Mouse (Mus musculus) natural killer cell, adult 2 months (primary cell): ENCODE data around the gene Hand2.

Experiments
- DNase-seq, 2 experiments: peaks; one replicate each; pipeline ENCODE4 v3.0.0; 2022; ENCODE audit warnings: low spot score in 2 of 2

The Hand2 gene

GRCm38 (mm10) chr8:57342386-57343090 is 21.8 kb downstream of the Hand2 start:
- DNase-seq, result no peak

GRCm38 (mm10) chr8:57343731-57344315 is 23.0 kb downstream of the Hand2 start:
- no peak for DNase-seq

DNA sequence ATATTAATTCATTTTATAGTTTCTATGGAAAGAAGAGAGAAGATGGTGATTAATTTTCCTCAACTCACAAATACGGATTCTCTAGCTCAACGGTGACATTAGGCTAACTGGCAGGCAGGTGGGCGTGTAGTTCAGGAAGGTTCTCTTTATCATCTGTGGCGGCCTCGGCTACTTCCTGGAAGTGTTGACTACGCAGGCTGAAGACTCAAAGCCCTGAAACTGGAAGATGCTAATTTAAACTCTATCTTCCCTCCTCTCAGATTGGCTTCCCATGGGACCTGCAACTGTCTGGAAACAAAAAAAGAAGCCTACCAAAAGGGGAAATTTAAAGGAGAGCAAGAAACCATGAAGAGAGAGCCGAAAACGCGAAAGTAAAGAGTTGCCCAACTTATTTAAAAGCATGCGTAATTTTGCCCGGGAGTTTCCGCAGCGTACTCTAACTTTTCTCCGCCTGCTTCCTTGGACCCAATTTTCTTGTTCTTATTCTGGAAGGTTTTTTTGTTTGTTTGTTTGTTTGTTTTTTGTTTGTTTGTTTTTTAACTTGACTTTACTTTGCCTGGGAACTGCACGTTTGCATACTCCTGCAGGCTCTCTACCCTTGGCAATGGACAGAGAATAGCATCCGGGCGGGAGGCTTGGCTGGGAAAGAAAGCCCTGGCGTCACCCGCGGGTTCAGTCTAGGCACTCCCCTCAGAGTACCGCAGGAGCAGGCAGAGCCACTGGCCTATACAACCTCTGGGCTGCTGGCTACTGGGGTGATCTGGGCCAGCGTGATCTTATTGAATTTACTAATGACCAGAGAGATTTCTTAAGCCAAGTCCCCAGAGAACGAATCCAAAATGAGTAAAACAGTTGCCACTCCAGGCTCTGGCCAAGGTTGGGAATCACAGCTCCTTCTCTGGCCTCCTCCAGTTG is 24.4 kb downstream of the Hand2 start:
- DNase-seq, result no peak

GRCm38 (mm10) chr8:57346371-57346770 is 25.6 kb downstream of the Hand2 start:
- DNase-seq, result no peak

DNA sequence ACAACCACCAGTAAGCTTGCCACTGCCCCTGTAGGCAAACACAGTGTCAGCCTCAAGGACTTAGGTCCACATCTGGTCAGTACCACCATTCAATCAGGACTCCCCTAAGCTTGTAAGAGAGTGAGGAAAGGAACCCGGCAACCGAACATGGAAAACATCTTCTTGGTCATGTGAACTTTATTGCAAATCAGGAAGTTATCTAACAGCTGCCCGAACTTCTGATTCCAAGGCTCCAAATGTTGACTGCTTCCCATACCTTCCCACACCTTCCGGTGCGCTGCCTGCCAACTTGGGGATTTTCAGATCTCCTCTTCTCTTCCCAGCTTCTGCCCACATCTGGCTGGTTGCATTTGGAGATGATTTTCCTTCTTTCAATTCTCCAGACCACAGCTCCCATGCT is 26.4 kb downstream of the Hand2 start:
- DNase-seq, result no peak

DNA sequence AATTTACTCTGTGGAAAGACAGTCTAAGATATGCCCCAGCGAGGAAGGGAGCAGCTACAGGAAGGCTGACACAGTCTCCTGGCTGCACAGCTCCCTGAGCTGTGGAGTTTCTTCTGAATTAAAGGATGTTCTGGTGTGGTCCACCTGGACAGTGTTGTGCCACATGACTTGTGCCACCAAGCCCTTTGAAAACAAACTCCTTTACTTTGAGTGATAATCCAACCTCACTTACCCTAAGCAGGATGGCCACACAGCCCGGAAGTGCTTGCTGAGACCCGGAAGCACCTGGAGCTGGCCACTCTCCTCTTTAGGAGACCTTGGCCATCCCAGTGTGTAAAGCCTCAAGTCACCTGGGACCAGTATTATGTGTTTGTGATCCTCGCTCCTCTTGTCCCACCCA is 27.5 kb downstream of the Hand2 start:
- no peak for DNase-seq

DNA sequence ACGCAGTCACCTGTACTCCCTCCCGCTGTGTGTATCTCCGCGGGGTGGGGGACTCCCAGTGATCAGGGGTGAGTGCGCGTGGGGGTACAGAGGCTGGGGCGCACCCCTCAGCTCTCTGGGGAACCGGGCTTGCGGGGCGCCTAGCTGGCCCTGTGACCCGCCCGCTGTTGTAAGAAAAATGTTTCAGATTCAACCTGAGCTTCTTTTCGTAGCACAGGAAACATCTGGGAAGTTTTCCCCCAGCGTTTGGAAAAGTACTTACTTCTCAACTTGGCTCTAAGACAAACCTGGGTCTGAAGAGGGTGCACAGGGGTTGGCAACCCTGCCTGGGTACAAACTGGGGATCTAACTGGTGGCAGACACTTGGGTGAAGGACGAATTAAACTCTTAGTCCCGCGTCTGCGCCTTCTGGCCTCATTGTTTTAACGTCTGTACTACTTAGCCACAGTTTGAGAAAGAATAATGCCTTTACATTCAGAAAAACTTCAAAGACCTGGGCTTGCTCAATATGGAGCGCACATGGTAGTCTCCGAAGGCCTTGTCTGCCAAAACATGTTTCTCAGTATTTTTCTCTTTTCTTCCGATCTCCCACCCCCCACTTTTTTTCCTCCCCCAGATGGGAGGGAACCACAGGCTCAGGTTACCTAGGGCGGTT is 28.2 kb downstream of the Hand2 start:
- DNase-seq, result no peak

DNA sequence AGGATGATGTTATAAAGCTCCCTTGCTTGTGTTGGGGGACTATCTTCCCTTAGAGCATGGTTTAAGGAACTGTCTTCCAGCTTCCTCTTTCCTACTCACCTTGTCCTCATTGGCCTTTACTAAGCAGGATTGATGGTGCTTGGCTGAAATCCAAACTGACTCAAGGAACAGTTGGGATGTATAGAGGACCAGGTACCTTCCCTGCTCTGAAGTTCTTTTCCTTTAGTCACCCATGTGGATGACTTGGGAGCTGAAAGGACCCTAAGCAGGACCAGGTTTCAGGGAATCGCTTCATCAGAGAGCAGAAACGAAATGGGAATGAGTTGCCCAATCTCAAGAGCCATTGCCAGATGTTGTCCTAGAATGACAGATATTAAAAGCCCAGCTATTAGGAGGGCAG is 31.1 kb downstream of the Hand2 start:
- no peak for DNase-seq

- peak; percentile 35 to 39 for DNase-seq
Observed at GRCm38 (mm10) chr8:57353346-57354305, 32.8 kb downstream of the Hand2 start.

DNA sequence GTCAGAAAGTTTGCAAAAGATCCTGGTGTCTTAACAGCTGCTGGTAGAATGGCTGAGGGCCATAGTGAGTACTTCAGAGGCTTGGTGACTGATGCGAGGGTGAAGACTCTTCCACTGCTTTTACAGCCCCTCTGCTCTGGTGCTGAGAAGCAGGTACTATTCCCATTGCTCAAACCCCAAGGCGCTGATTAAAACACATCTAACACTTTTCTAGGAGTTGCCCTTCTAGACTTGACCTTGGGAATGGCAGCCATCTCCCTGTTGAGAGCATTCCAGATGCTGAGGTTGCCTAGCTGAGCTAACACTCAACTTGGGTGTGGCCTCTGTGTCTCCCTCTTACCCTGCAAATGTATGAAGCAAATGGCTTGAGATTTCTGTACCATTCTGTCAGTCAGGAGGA is 34.1 kb downstream of the Hand2 start:
- DNase-seq, result no peak

DNA sequence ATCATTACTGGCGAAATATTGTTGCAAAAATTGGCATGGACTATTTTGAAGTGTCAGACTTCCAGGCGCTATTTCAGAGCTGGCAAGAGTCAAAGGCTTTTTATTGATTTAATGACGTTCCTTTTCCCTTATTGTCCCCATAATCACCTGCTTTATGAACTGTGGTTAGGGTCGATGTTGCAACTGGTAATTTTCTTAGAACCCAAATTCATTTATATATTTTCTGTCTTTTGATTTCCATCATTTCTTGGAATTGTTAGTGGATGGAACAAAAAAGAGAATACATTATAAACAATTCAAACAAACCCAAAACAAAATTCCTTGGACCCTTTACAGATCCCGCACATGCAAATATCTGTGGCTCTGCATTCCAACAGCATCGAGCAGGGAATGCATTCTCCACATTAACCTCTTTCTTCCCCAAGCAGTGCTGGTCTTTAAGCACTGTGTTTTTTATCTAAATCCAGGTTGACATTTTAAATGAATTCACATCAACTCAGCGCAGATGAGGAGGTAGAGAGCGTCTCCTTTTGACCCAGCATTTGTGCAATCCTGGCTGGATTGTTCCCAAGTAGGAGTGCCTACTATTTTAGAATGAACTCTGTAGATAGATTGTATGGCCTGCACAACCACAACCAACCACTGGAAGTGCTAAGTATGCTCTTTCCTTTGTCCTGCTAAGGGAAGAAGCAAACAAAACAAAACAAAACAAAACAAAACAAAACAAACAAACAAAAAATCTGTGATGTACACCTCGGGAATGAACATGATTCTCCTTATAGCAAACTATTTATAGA is 35.9 kb downstream of the Hand2 start:
- DNase-seq, result no peak

GRCm38 (mm10) chr8:57360493-57360892 is 39.7 kb downstream of the Hand2 start:
- DNase-seq, result no peak

DNA sequence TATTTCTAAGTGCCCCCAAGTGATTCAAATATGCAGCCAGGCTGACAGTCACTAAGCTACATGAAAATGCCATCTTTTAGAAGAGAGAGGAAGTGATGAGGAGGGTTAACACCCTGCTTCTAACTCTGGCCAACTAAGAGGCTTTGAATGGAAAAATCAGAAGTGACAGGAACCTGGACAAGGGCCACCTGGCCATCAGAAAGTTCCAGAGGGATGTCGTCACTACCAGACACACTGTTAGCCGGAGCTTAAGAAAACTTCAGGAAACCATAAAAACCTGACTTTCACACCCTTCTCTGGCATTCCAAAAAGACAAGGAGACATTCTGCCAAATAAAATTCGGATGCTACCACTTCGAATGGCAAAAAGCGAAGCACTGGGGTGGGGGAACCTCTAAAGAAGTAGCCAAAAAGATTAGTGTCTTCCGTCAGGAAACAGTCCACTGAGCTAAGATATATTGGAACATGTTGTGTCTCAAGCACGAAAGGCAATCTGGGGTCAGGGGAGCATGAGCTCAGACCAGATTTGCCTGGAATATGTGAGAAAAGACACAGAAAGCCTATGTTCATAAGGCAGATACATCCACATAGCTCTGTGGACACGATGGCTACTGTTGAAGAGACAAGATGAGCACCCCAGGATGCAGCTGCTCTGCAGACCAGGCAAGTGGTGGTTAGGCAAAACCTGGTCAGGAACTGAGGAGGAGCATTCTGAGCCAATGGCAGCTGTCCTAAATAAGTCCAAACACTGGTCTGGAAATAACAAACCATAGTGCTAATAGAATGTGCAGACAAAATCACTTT is 40.4 kb downstream of the Hand2 start:
- no peak for DNase-seq

- no peak for DNase-seq
Observed at GRCm38 (mm10) chr8:57362881-57363280, 42.1 kb downstream of the Hand2 start.

DNA sequence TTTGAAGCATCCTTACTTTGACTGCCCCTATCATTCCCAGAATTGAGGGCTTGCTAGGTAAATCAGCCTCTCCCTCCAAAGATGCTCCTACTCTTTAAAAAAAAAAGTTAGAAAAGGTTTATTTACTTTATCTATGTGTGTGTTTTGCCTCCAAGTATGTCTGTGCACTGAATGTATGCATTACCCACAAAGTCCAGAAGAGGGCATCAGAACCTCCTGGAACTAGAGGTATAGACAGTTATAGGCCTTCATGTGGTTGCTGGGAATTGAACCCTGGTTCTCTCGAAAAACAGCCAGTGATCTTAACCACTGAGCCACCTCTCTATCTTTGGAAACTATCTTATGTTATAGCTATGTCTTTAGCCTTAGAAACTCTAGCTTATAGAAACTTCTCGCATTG is 53.3 kb downstream of the Hand2 start:
- DNase-seq, result no peak
